In the genomic region with DNA sequence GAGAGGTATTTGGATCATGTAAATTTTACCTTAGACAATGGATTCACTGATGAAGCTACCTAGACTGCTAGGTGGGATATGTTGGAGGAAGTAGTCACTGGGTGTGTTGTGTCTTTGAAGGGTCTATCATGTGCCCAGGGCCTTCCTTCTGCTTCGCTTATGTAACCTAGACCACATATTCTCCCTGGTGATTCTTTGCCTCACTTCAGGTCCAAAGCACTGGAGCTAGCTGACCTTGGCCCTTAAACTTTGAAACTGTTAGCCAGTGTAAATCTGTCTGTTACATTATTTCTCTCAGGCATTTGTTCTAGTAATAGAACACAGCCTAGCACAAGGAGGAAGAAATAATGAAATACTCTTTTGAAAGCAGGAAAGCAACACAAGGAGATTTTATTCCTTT, we compare ENCODE assay signal across 12 mouse cellular contexts. TPM values are rescaled to one million over a fixed set of nuclear protein-coding genes. Genes with fewer than 3 reads are reported as not detected.
"Had no signal": no experiment of that assay in that cellular context is flagged by ENCODE, and none has a peak within 500 bp of the region (broad histone marks: within the 10 kb centered on the region; RNA-seq: fewer than 3 reads in every experiment).

No protein-coding gene starts in this region.

RNA-seq across cellular contexts. Expression of a gene that starts 13.9 kb away (rescaled TPM):
- total RNA-seq: neutrophil, adult 5-6 weeks had no signal
- polyA plus RNA-seq: neural tube, embryonic 13.5 days; neural tube, embryonic 14.5 days; neural tube, embryonic 15.5 days; small intestine, adult 2 months; spleen, adult 2 months; stomach, embryonic 14.5 days; stomach, embryonic 15.5 days; stomach, embryonic 16.5 days; stomach, postnatal 0 days; testis, adult 2 months; urinary bladder, adult 2 months had no signal
